Mouse (Mus musculus) layer of hippocampus, adult 9-11 months (tissue): ENCODE results near the gene Sptbn4.

Experiments used
- DNase-seq: peaks from one replicate; pipeline ENCODE4 v3.0.0; 2022

Sptbn4 gene

DNA sequence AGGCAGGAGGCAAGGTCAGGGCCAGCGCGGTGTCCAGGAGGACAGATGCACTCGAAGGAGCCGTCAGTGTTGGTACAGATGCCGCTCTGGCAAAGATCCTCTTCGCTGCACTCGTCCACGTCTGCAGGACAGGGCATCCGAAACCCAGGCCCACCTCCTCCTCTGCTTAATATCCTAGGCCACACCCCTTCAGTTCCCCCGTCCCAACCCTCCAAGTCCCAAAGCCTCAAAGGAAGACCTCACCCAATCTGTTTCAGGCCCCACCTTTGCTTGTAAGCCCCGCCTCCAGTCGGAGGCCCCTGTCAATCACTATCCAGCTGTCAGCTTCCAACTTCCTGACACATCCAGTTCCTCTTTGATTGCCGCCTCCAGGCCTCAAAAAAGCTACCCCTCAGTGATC lies 125.2 kb downstream of the Sptbn4 start:
- no peak for DNase-seq

DNA sequence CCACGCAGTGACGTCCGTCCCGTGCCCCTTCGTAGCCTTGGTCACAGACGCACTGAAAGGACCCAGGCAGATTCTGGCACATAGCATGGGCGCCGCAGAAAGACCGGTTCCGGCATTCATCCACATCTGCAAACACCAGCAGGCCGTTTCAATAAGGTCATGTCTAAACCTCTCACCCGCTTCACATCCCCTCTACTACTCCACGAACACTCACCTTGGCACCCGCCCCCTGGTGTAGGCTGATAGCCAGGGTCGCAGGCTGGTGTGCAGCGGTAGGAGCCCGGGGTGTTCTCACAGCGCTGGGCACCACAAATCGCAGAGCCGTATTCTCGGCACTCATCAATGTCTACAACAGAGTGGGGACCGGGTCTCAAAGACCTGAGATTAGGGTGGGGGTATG lies 128.1 kb downstream of the Sptbn4 start:
- DNase-seq, result no peak

DNA sequence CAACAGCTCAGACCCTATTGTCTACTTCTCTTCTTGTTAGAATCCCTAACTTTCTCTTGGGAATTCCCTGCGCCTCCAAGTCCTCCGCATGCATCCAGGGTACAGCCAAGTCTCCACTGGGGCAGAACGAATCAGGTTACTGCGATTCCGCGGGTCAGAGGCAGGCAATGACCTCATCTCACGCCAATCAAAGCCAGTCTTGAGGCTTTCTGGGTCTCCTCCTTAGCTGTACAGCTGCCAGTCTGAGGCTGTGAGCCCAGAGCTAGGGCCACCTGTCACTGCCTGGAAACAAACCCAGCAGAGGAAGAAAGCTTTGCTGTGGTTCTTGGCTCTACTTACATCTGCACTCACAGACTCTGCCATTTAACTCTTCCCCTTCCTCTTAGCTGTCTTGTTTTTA lies 131.5 kb downstream of the Sptbn4 start:
- DNase-seq, result no peak

- DNase-seq, result no peak
Observed at GRCm38 (mm10) chr7:27314393-27314792, 133.1 kb downstream of the Sptbn4 start.

DNA sequence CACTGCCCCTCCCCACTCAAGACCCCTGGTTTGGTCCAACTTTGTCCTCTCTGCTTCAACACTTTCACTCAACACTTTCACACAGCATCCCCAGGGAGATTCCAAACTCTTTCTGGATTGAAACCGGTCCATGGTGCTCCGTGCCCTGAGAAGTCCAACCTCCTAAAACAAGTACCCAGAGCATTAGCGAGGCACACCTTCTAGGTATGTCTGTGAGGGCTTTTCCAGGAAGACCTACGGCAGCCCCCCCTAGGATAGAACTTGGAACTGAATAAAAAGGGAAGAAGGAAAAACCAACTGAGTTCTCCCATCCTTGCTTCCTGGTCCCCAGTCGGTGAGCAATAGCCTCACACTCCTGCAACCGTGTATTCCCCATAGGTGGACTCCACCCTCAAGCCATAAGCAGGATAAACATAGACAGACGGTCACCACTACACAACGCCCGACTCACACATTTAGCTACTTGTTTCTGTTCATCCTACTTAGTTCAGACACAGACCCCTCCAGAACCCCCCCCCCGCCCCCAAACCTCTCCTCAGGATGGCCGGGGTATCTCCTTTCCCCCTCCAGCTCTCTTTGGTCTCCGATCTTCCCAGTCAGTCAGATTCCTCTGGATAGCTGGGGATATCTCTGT lies 135.7 kb downstream of the Sptbn4 start:
- DNase-seq, result no peak

GRCm38 (mm10) chr7:27310996-27311535 lies 136.4 kb downstream of the Sptbn4 start:
- DNase-seq, result no peak

- DNase-seq, result no peak
Observed at GRCm38 (mm10) chr7:27310306-27310705, 137.2 kb downstream of the Sptbn4 start.

DNA sequence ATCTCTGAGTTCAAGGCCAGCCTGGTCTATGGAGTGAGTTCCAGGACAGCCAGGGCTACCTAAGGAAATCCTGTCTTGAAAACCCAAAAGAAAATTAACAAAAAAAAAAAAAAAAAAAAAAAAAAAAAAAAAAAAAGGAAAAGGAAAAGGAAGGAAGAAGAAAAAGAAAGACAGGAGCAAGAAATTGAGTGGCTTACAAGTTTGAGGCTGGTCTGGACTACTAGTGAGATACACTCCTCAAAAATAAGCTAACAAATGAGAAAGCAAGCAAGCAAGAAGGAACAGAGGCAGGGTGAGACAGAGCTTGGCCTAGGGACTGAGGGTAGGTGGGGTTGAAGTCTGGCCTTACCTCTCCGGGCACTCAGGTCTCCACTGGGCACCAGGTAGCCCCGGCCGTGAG lies 137.7 kb downstream of the Sptbn4 start:
- DNase-seq, result no peak

DNA sequence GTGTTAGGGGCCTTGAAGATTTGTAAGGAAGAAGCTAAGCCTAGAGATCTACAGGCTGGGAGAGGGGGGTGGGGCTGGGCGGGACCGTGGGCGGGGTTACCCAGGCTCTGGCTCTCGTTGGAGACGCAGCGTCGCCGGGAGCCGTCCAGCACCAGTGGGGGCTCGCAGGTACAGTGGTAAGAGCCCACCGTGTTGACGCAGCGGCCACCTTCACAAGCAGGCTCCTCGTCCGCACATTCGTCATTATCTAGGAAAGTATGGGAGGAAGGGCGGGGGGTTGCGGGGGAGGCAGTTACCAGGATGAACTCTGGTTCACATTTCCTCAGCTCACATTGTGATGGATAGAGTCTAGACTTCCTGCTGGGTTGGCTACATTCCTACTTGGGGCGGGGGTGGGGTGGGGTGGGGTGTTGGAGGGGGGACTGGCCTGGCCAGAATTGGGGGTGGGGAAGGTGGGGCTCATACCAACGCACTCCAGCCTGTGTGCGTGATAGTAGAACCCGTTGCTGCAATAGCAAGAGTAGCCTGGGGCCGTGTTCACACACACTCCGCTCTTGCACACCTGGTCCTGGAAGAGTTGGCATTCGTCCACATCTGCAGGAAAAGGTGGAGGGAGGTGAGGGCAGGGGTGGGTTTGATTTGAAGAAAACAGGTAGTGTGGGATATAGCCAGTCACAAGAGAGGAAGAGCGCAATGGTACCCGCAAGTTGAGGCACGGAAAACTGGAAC lies 138.5 kb downstream of the Sptbn4 start:
- no peak for DNase-seq

DNA sequence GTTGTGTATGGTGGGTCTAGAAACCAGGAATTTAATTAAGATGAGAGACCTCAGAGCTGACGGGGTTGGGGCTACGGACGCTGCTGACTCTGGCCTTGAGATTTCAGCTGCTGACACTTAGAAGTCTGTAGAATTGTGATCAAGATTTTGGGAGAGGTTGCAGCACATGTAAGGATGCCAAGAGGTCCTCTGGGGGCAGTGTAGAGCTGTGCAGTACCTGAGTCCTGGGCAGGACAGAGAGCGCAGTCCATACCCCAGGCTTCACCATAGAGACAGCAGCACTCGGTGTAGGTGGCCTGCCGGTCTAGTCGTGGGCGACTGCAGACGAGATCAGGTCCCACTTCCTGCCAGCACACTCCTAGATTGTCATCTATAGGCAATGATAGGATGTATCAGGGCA lies 139.9 kb downstream of the Sptbn4 start:
- DNase-seq, result no peak
